Mouse (Mus musculus) hindbrain, embryonic 12.5 days (tissue): ENCODE data around the gene Obox2. TPM values are rescaled to one million over a fixed set of nuclear protein-coding genes. Genes with fewer than 3 reads are reported as not detected.
"Not testable (repeated sequence)": the region's sequence is repeated elsewhere in the genome, so short reads cannot be mapped to it uniquely, and the experiment has no call there.

Source experiments
- ATAC-seq: fragments of 200-750 bp; cut with Nextera tagmentation; 2 replicates; pipeline ENCODE4 v1.8.0; 2017; ENCODE audit warnings: moderate TSS enrichment; ENCODE audit not compliant: low FRiP score
- H3K27ac ChIP-seq: fragments of 300-500 bp; sonication (generic); 2 replicates; pipeline ENCODE4 v1.5.1; 2016; ENCODE audit warnings: mild to moderate bottlenecking
- H3K27me3 ChIP-seq: fragments of 300-500 bp; sonication (generic); 2 replicates; pipeline ENCODE4 v1.6.1; 2016; ENCODE audit warnings: mild to moderate bottlenecking
- H3K36me3 ChIP-seq: fragments of 300-500 bp; sonication (generic); 2 replicates; pipeline ENCODE4 v1.6.1; 2016; ENCODE audit warnings: mild to moderate bottlenecking
- H3K4me1 ChIP-seq: fragments of 300-500 bp; sonication (generic); 2 replicates; pipeline ENCODE4 v1.6.1; 2016
- H3K4me2 ChIP-seq: fragments of 300-500 bp; sonication (generic); replicated peaks from 2 replicates; pipeline ENCODE4 v1.6.1; 2016; ENCODE audit warnings: mild to moderate bottlenecking
- H3K4me3 ChIP-seq: fragments of 300-500 bp; sonication (generic); 2 replicates; pipeline ENCODE4 v1.5.1; 2016; ENCODE audit warnings: mild to moderate bottlenecking
- H3K9ac ChIP-seq: fragments of 300-500 bp; sonication (generic); 2 replicates; pipeline ENCODE4 v1.6.1; 2016; ENCODE audit warnings: mild to moderate bottlenecking, moderate library complexity
- H3K9me3 ChIP-seq: fragments of 300-500 bp; sonication (generic); replicated peaks from 2 replicates; pipeline ENCODE4 v1.6.1; 2016; ENCODE audit warnings: mild to moderate bottlenecking
- WGBS: fragments of 180-500 bp; shearing (Covaris S2); methylation state at CpG from one replicate; pipeline ENCODE4 v1.1.7; 2016; 5-methylcytosine and 5-hydroxymethylcytosine counted together
- polyA plus RNA-seq: library from polyadenylated mRNA; unstranded; fragments of >200 nt; fragmentation: Nextera tagmentation; extraction: Ambion mirVana; gene quantifications from 2 replicates; pipeline ENCODE4 v1.2.1, GENCODE M21; 2016

Obox2 gene
- polyA plus RNA-seq, result not detected in 2 replicates

DNA sequence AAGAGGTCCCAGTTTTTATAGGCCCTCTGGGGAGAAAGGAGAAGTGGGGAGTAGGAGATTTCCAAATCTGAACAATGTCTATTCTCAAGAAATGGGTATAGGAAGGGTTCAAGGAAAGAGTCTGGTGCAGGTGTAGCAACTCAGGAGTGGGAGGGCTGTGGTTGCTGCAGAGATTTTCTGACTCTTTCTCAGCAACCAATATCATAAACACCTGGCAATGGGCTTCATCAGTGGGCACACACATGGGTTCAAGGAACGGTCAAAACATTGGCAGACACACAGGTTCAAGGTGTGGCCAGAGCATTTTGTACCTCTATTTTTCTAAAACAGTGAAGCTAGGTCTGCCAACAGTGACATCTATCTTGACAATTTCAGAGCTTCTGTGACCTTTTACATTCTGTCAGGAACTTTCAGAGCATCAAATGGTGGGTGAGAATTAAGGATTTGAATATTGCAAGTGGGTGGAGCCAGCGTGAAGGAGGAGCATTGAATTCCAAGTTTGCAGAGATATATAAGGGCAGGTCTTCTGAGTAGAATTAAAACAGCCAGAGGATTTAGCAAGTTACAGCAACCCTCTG, at the start of gene Obox2, which contains the start of gene Obox1:
Obox2 (plus strand) TSS at position 301 of the 578 bp plus-strand sequence.
Obox1 (plus strand) TSS at position 528 of the 578 bp plus-strand sequence.
- not testable (repeated sequence) for H3K4me1 ChIP-seq, H3K4me3 ChIP-seq, ATAC-seq, H3K9ac ChIP-seq, H3K27me3 ChIP-seq, H3K36me3 ChIP-seq, H3K4me2 ChIP-seq, H3K27ac ChIP-seq, H3K9me3 ChIP-seq
- no CpG with 5 or more reads among the region's 2 CpGs for WGBS

DNA sequence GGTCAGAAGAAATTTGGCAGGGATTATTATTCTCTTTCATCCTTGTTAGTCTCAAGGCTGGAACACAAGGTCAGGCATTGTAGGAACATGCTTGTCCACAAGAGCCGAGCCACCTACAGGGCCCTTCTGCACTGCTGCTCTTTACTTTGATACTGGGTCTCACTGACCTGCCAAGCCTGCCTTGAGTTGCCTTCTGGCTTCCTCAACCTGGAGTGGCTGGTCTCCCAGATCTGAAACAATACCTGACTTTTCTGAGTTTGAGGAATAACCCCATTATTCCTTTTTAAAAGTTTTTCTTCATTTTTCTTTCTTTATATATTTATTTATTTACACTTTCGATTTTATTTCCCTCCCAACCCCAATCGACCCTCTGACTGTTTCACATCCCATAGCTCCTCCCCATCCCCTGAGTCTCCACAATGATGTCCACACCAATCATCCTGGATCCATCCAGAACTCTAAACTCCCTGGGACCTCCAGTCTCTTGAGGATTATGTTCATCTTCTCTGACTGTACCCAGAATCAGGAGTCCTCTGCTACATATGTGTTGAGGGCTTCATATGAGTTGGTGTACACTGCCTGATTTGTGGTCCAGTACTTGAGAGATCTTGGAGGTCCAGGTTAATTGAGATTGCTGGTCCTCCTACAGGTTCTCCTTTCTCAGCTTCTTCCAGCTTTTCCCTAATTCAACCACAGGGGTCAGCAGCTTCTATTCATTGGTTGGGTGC, 10.8 kb downstream of the Obox2 start:
- not testable (repeated sequence) for H3K27me3 ChIP-seq, H3K4me1 ChIP-seq, H3K9ac ChIP-seq, H3K27ac ChIP-seq, H3K4me3 ChIP-seq, ATAC-seq, H3K36me3 ChIP-seq, H3K4me2 ChIP-seq
- WGBS, result 64% methylated on average over 3 of the region's 3 CpGs
- peaks cover 35% of the 10 kb centered on the region for H3K9me3 ChIP-seq

DNA sequence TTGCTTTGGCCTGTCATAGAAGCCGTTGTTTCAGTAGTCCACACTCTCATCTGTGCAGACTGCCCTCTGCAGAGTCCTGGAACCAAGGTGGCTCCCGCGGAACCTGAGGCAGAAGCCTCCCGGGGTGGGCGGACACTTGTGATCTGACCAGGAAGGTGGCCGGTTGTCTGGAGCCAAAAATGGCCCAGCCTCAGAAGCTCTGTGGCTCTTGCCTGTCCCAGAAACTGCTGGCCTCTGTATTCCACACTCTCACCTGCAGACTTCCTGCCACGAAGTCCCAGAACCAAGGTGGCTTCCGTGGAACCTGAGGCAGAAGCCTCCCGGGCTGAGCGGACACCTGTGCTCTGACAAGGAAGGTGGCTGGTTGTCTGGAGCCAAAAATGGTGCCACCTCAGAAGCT, 18.3 kb downstream of the Obox2 start:
- not testable (repeated sequence) for ATAC-seq, H3K4me1 ChIP-seq, H3K9ac ChIP-seq, H3K27ac ChIP-seq, H3K27me3 ChIP-seq, H3K4me2 ChIP-seq, H3K36me3 ChIP-seq, H3K4me3 ChIP-seq
- 90% methylated on average over 10 of the region's 10 CpGs for WGBS
- H3K9me3 ChIP-seq, result peaks cover 13% of the 10 kb centered on the region

DNA sequence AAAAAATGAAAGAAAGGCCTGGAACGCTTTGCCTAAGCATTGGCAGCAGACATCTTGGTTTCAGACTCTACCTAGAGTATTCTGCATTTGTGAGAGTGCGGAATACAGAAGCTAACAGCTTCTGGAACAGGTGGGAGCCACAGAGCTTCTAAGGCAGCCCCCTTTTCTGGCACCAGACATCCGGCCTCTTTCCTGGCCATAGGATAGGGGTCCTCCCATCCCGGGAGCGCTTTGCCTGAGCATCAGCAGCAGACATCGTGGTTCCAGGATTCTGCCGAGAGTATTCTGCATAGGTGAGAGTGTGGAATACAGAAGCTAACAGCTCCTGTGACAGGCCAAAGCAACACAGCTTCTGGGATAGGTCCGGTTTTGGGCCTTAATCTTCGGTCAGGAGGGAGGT, 29.5 kb downstream of the Obox2 start:
- not testable (repeated sequence) for H3K27ac ChIP-seq, H3K9ac ChIP-seq, H3K4me3 ChIP-seq, H3K27me3 ChIP-seq, H3K4me1 ChIP-seq, ATAC-seq, H3K4me2 ChIP-seq, H3K36me3 ChIP-seq
- H3K9me3 ChIP-seq, result peaks cover 17% of the 10 kb centered on the region
- 83% methylated on average over 9 of the region's 9 CpGs for WGBS

DNA sequence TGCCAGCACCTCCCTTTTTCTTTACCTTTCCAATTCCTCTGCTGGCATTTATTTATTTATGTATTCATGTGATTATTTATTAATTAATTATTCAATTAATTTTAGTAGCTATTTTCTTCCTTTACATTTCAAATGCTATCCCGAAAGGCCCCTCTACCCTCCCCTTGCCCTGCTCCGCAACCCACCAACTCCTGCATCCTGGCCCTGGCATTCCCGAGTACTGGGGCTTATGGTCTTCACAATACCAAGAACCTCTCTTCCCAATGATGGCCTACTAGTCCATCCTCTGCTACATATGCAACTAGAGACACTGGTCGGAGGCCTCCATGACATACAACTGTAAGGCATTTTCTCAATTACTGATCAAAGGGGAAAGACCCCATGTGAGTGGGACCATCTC, 37.0 kb downstream of the Obox2 start:
- 80% methylated on average over 4 of the region's 4 CpGs for WGBS
- H3K27me3 ChIP-seq, H3K9ac ChIP-seq, H3K4me1 ChIP-seq, H3K4me2 ChIP-seq, ATAC-seq, H3K27ac ChIP-seq, H3K4me3 ChIP-seq, H3K36me3 ChIP-seq: not testable (repeated sequence)
- peaks cover 14% of the 10 kb centered on the region for H3K9me3 ChIP-seq

Other genes with a start within 250 kb of the Obox2 start
- not detected in 2 replicates for gene Obox1, start 227 bp downstream of the Obox2 start, polyA plus RNA-seq